Mouse (Mus musculus): Measurements from ENCODE around the gene Scly. TPM values are rescaled to one million over a fixed set of nuclear protein-coding genes. Genes with fewer than 3 reads are reported as not detected.
A peak's percentile ranks its signal among the peaks of the same experiment; 100 is the strongest.

The Scly gene
- polyA plus RNA-seq, 1 experiment from 2014 or later, result 23.7 TPM

DNA sequence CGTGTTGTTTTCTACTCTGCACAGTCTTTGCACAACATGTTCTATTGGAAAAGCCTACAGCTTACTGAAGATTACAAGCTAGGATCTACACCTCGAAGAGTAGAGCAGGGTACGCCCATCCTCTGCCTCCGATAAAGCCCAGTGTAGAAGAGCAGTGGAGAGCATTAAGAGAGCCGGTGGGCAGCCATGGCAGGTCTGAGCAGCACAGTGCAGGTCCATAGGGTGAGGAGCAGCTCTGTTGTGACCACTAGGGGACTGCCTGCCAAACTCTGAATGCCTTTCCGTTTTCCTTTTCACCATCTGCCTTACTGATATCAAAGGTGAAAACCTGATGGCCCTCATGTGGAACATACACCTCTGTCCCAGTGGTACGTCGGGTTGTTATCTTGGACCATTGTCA is 46.2 kb upstream of the Scly start:
- Histone ChIP-seq H3K9ac (ENCODE audit: low read depth, low read length) (no peak overlapping the region), H3K4me1 (replicated peaks; ENCODE audit: insufficient read depth, low read length) (peaks cover 3% of the 10 kb centered on the region; the same call in 1 of the 2 replicates), H3K27ac (no peak overlapping the region), H3K4me2 (ENCODE audit: low read length) (no peak overlapping the region), H3K36me3 (ENCODE audit: insufficient read depth, low read length) (no peaks in the 10 kb centered on the region), H3K9me3 (replicated peaks; ENCODE audit: low read length) (no peaks in the 10 kb centered on the region), H3K27me3 (ENCODE audit: insufficient read depth, low read length) (no peaks in the 10 kb centered on the region), H3K4me3 (replicated peaks; ENCODE audit: low read depth, low read length) (no peak overlapping the region)
- peak; percentile 63 for TF ChIP-seq CTCF (IDR thresholded peaks at IDR 0.05; ENCODE audit: low read depth)
- DNase-seq (ENCODE audit: low spot score) (peak; percentile 57), ATAC-seq (replicated peaks; ENCODE audit: low FRiP score, low read depth) (no peak)
- WGBS, result 55% methylated on average over 8 of the region's 8 CpGs

DNA sequence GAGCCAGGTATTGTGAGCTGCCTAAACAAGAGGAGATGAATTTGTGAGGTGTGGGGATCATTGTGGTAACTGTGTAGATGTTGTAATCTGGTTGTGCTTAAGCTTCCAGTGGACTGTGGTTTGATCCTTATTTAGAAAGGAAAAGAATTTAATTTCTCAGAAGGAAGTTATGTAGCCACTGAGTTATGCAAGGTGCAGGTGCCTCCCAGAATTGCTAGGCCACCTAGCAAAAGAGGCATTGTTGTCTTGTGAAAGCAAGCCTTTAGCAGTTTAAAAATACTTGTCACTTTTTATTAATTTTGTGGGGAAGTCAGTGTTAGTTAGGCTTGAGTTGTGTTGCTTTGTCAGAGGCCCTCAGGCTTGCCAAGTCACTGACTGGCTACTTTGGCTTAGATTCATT is 40.2 kb upstream of the Scly start:
- Histone ChIP-seq H3K9ac (ENCODE audit: low read depth, low read length) (no peak overlapping the region), H3K9me3 (replicated peaks; ENCODE audit: low read length) (no peaks in the 10 kb centered on the region), H3K27me3 (ENCODE audit: insufficient read depth, low read length) (no peaks in the 10 kb centered on the region), H3K27ac (no peak overlapping the region), H3K36me3 (ENCODE audit: insufficient read depth, low read length) (0 out of 2 replicates have a peak, but pooled peaks cover 5% of the 10 kb centered on the region), H3K4me1 (replicated peaks; ENCODE audit: insufficient read depth, low read length) (no peaks in the 10 kb centered on the region), H3K4me3 (replicated peaks; ENCODE audit: low read depth, low read length) (no peak overlapping the region), H3K4me2 (ENCODE audit: low read length) (no peak overlapping the region)
- ATAC-seq (replicated peaks; ENCODE audit: low FRiP score, low read depth), result no peak
- no peak for TF ChIP-seq CTCF (IDR thresholded peaks at IDR 0.05; ENCODE audit: low read depth)
- no peak for DNase-seq (ENCODE audit: low spot score)

DNA sequence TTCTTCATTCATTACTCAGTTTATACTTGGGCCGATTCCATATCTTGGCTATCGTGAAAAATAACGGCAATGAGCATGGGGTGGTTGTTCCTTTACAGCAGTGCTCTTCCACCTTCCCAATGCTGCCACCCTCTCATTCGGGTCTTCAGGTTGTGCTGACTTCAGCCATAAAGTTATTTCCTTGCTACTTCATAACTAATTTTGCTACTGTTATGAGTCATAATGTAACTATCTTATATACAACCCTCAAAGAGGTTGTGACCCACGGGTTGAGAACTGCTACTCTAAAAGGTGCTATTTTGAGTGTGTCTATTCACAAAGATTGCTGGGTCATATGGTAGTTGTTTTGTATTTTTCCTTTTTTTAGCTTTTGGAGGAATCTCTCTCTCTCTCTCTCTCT is 38.3 kb upstream of the Scly start:
- H3K4me1 ChIP-seq (replicated peaks; ENCODE audit: insufficient read depth, low read length), result no peaks in the 10 kb centered on the region
- H3K4me3 ChIP-seq (replicated peaks; ENCODE audit: low read depth, low read length), result no peak overlapping the region
- no peak overlapping the region for H3K9ac ChIP-seq (ENCODE audit: low read depth, low read length)
- no peaks in the 10 kb centered on the region for H3K27me3 ChIP-seq (ENCODE audit: insufficient read depth, low read length)
- H3K36me3 ChIP-seq (ENCODE audit: insufficient read depth, low read length), result 0 out of 2 replicates have a peak, but pooled peaks cover 9% of the 10 kb centered on the region
- H3K4me2 ChIP-seq (ENCODE audit: low read length), result no peak overlapping the region
- H3K27ac ChIP-seq, result no peak overlapping the region
- DNase-seq (ENCODE audit: low spot score) (no peak), ATAC-seq (replicated peaks; ENCODE audit: low FRiP score, low read depth) (no peak)
- H3K9me3 ChIP-seq (replicated peaks; ENCODE audit: low read length), result no peaks in the 10 kb centered on the region
- 92% methylated on average over 5 of the region's 5 CpGs for WGBS
- TF ChIP-seq CTCF (IDR thresholded peaks at IDR 0.05; ENCODE audit: low read depth), result no peak

DNA sequence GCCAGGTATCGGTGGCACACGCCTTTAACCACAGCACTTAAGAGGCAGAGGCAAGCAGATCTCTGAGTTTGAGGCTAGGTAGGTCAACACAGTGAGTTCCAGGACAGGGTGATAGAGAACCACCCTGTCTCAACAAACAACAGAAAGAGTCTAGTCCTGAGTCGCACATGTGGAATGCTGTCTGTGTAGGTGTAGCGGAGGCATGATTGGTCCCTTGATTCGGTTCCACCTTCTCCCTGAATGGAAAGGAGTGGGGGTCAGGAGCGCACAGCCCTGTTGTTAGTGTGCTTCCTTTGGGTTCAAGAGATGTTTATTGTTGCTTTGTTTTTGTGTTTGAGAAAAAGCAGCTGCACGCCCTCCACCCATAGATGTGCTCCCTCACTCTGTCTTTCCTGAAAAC is 35.6 kb upstream of the Scly start:
- H3K27ac ChIP-seq, result no peak overlapping the region
- H3K4me3 ChIP-seq (replicated peaks; ENCODE audit: low read depth, low read length), result no peak overlapping the region
- no peaks in the 10 kb centered on the region for H3K9me3 ChIP-seq (replicated peaks; ENCODE audit: low read length)
- no peaks in the 10 kb centered on the region for H3K27me3 ChIP-seq (ENCODE audit: insufficient read depth, low read length)
- 88% methylated on average over 7 of the region's 7 CpGs for WGBS
- TF ChIP-seq CTCF (IDR thresholded peaks at IDR 0.05; ENCODE audit: low read depth), result no peak
- H3K36me3 ChIP-seq (ENCODE audit: insufficient read depth, low read length), result 0 out of 2 replicates have a peak, but pooled peaks cover 20% of the 10 kb centered on the region
- no peak overlapping the region for H3K9ac ChIP-seq (ENCODE audit: low read depth, low read length)
- no peak overlapping the region for H3K4me2 ChIP-seq (ENCODE audit: low read length)
- ATAC-seq (replicated peaks; ENCODE audit: low FRiP score, low read depth), result no peak
- DNase-seq (ENCODE audit: low spot score), result no peak
- H3K4me1 ChIP-seq (replicated peaks; ENCODE audit: insufficient read depth, low read length), result no peaks in the 10 kb centered on the region

DNA sequence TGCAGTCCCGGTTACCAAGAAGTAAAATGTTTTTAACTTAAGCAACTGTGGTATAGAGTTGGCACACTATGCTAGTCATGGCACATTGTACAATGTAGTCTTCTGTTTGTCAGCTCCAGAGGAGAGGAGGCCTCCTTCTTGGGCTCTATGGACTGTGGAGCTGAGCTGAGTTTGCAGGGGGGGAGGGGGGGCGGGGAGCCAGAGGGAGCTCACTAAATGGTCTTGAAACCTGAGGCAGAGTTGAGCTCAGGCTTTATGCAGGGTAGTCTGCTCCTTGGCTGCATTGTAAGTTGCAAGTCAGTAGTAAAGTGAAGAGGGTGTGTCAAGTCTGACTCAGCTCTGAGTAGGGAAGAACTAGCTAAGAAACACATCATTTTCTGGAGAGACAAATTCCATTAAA is 25.9 kb upstream of the Scly start:
- no peak for DNase-seq (ENCODE audit: low spot score)
- Histone ChIP-seq H3K4me3 (replicated peaks; ENCODE audit: low read depth, low read length) (no peak overlapping the region), H3K27me3 (ENCODE audit: insufficient read depth, low read length) (no peaks in the 10 kb centered on the region), H3K9ac (ENCODE audit: low read depth, low read length) (no peak overlapping the region), H3K4me1 (replicated peaks; ENCODE audit: insufficient read depth, low read length) (no peaks in the 10 kb centered on the region), H3K27ac (no peak overlapping the region), H3K4me2 (ENCODE audit: low read length) (no peak overlapping the region), H3K9me3 (replicated peaks; ENCODE audit: low read length) (no peaks in the 10 kb centered on the region), H3K36me3 (ENCODE audit: insufficient read depth, low read length) (peaks cover 11% of the 10 kb centered on the region)
- 90% methylated on average over 2 of the region's 2 CpGs for WGBS
- no peak for ATAC-seq (replicated peaks; ENCODE audit: low FRiP score, low read depth)
- TF ChIP-seq CTCF (IDR thresholded peaks at IDR 0.05; ENCODE audit: low read depth), result no peak

DNA sequence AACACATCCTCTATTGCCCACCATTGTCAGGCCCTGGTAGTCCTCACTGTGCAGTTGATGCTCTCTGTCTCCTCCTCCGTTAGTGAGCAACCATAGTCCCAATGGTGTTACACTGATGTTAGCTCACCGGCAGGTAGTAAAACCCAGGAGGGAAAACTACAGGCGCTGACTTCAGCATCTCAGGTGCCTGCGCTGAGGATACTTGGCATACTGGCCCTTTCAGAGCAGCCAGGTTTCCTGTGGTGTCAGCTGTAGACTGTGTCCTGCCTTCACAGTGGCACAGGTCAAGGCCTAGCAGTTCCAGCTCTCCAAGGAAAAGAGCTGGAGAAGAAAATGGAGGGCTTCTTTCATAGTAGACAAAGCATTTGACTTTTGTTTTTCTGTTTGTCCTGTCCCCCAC is 21.6 kb upstream of the Scly start:
- H3K4me2 ChIP-seq (ENCODE audit: low read length), result no peak overlapping the region
- H3K36me3 ChIP-seq (ENCODE audit: insufficient read depth, low read length), result peaks cover 36% of the 10 kb centered on the region
- no peaks in the 10 kb centered on the region for H3K27me3 ChIP-seq (ENCODE audit: insufficient read depth, low read length)
- WGBS, result 92% methylated on average over 4 of the region's 4 CpGs
- no peak overlapping the region for H3K4me3 ChIP-seq (replicated peaks; ENCODE audit: low read depth, low read length)
- DNase-seq (ENCODE audit: low spot score) (no peak), ATAC-seq (replicated peaks; ENCODE audit: low FRiP score, low read depth) (no peak)
- TF ChIP-seq CTCF (IDR thresholded peaks at IDR 0.05; ENCODE audit: low read depth), result no peak
- no peak overlapping the region for H3K9ac ChIP-seq (ENCODE audit: low read depth, low read length)
- H3K9me3 ChIP-seq (replicated peaks; ENCODE audit: low read length), result no peaks in the 10 kb centered on the region
- H3K4me1 ChIP-seq (replicated peaks; ENCODE audit: insufficient read depth, low read length), result no peaks in the 10 kb centered on the region
- H3K27ac ChIP-seq, result no peak overlapping the region

DNA sequence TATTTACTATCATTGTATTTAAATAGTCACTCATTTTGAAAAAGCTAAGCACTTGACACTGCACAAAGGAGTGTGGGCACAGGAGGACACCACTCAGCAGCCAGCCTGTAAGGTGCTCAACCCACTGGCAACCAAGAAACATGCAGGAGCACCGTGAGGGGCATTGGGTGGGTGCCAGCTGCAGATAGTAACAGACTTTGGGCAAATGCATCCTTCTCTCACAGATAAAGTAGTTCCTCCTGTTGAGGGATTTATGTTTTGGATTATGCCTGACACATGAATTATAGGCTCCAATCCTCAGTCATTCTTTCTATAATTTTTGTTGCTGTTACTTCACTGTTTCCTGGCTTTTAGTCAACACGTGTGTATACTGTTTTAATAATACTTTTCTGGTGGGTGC is 20.7 kb upstream of the Scly start:
- no peak for ATAC-seq (replicated peaks; ENCODE audit: low FRiP score, low read depth)
- Histone ChIP-seq H3K27ac (no peak overlapping the region), H3K4me2 (ENCODE audit: low read length) (no peak overlapping the region), H3K9ac (ENCODE audit: low read depth, low read length) (no peak overlapping the region), H3K27me3 (ENCODE audit: insufficient read depth, low read length) (no peaks in the 10 kb centered on the region), H3K4me1 (replicated peaks; ENCODE audit: insufficient read depth, low read length) (no peaks in the 10 kb centered on the region), H3K4me3 (replicated peaks; ENCODE audit: low read depth, low read length) (no peak overlapping the region), H3K36me3 (ENCODE audit: insufficient read depth, low read length) (peaks cover 40% of the 10 kb centered on the region), H3K9me3 (replicated peaks; ENCODE audit: low read length) (no peaks in the 10 kb centered on the region)
- DNase-seq (ENCODE audit: low spot score), result no peak
- no peak for TF ChIP-seq CTCF (IDR thresholded peaks at IDR 0.05; ENCODE audit: low read depth)
- WGBS, result 91% methylated on average over 2 of the region's 2 CpGs
